Mouse (Mus musculus): ENCODE measurements around the gene Cntrob.

DNA sequence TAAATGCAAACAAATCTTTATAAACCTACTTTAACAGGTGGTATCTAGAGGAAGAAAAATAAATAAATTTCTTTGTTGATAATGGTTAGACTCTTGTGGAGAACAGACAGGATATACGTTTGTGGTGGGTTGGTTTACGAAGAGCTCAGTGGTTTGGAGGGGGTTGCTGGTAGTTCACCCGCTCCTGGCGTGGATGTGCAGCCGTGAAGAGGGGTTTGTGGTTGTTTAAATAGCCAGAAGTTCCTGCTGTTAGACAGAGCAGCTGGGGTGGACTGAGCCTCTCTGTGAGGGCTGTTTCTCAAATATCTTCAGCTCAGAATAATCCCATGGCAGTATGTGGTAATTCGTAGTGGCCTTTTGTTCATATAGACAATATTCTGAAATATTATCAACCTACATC lies 47.9 kb downstream of the Cntrob start:
- TF ChIP-seq POLR2A (IDR thresholded peaks at IDR 0.05; ENCODE audit: insufficient read depth, low read length), result no peak
- no peak for TF ChIP-seq EP300 (IDR thresholded peaks at IDR 0.05; ENCODE audit: insufficient read depth, low read depth, low read length)
- TF ChIP-seq CTCF (IDR thresholded peaks at IDR 0.05; ENCODE audit: low read depth, low read length), result no peak
